Mouse (Mus musculus): ENCODE results near the gene Pole3. TPM values are rescaled to one million over a fixed set of nuclear protein-coding genes. Genes with fewer than 3 reads are reported as not detected.
A peak's percentile ranks its signal among the peaks of the same experiment; 100 is the strongest.

Pole3 gene
- polyA plus RNA-seq, 1 experiment: 33.8 TPM

DNA sequence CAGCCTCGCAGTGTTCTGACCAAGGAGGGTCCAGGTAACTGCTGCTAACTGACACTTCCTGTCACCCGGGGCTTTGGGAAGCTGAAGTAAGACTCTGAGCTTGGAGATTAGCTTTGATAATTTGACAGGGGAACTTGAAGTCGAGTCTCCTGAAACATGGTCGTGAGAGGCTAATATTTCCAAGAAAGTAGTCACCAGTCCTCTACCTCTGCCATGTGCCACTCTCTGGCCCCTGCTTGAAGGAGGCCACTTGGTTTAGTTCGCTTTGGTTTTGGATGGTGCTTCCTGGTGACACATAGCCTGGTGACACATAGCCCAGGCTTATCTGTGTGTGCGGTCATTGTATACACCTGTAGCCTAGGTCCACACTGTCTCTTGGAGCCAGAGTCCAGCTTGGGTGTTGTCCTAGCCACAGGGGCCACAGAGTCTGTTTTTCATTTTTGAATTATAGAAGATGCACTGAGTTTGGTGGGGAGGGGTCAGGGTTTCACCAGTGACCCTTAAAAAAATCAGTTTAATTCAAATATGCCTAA lies 35.0 kb upstream of the Pole3 start, which contains the start of gene Rgs3:
TSS of gene Rgs3 (plus strand) at position 51 of the 533 bp plus-strand sequence.
- Histone ChIP-seq H3K27ac (ENCODE audit: insufficient read depth, low read depth, low read length) (no peak within 1 kb of the TSS), H3K4me3 (ENCODE audit: insufficient read depth, low read length) (no peak within 1 kb of the TSS), H3K4me1 (ENCODE audit: control insufficient read depth, insufficient read depth, low read length) (peaks cover 3% of the 10 kb centered on the region)
- TF ChIP-seq CTCF (IDR thresholded peaks at IDR 0.05; ENCODE audit: low read depth, low read length): no peak
- TF ChIP-seq POLR2A (IDR thresholded peaks at IDR 0.05; ENCODE audit: borderline replicate concordance, low read depth, low read length): no peak

DNA sequence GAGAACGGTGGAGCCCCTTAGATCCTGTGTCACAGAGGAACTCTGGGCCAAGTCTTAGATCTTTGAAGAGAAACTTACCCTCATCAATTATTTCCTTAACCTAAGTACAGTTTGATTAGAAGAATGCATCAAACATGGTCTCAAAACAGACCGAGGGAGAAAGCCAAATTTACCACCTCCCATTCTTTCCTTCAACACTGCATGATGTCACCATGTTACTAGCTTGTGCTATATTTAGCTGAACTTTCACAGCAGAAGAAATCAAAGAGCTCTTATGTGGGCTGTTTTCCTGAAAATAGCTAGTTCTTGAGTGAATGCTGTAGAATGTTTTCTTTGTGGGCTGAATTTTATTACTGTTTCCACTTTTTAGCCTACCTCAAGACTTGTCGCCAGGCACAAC lies 32.6 kb upstream of the Pole3 start:
- no peak overlapping the region for H3K4me3 ChIP-seq (ENCODE audit: insufficient read depth, low read length)
- TF ChIP-seq POLR2A (IDR thresholded peaks at IDR 0.05; ENCODE audit: borderline replicate concordance, low read depth, low read length) (no peak), CTCF (IDR thresholded peaks at IDR 0.05; ENCODE audit: low read depth, low read length) (no peak)
- H3K27ac ChIP-seq (ENCODE audit: insufficient read depth, low read depth, low read length): no peak overlapping the region
- peaks cover 3% of the 10 kb centered on the region for H3K4me1 ChIP-seq (ENCODE audit: control insufficient read depth, insufficient read depth, low read length)

GRCm38 (mm10) chr4:62551966-62552365 lies 27.1 kb upstream of the Pole3 start:
- no peaks in the 10 kb centered on the region; the same call in 1 of the 2 replicates for H3K4me1 ChIP-seq (ENCODE audit: control insufficient read depth, insufficient read depth, low read length)
- H3K27ac ChIP-seq (ENCODE audit: insufficient read depth, low read depth, low read length): no peak overlapping the region
- H3K4me3 ChIP-seq (ENCODE audit: insufficient read depth, low read length): no peak overlapping the region
- TF ChIP-seq POLR2A (IDR thresholded peaks at IDR 0.05; ENCODE audit: borderline replicate concordance, low read depth, low read length): no peak
- no peak for TF ChIP-seq CTCF (IDR thresholded peaks at IDR 0.05; ENCODE audit: low read depth, low read length)

GRCm38 (mm10) chr4:62544801-62545200 lies 19.9 kb upstream of the Pole3 start:
- no peak overlapping the region for H3K4me3 ChIP-seq (ENCODE audit: insufficient read depth, low read length)
- peaks cover 25% of the 10 kb centered on the region for H3K4me1 ChIP-seq (ENCODE audit: control insufficient read depth, insufficient read depth, low read length)
- TF ChIP-seq CTCF (IDR thresholded peaks at IDR 0.05; ENCODE audit: low read depth, low read length): no peak
- no peak for TF ChIP-seq POLR2A (IDR thresholded peaks at IDR 0.05; ENCODE audit: borderline replicate concordance, low read depth, low read length)
- H3K27ac ChIP-seq (ENCODE audit: insufficient read depth, low read depth, low read length): no peak overlapping the region

- Histone ChIP-seq H3K27ac (ENCODE audit: insufficient read depth, low read depth, low read length) (no peak overlapping the region), H3K4me1 (ENCODE audit: control insufficient read depth, insufficient read depth, low read length) (peaks cover 25% of the 10 kb centered on the region), H3K4me3 (ENCODE audit: insufficient read depth, low read length) (no peak overlapping the region)
- TF ChIP-seq POLR2A (IDR thresholded peaks at IDR 0.05; ENCODE audit: borderline replicate concordance, low read depth, low read length): no peak
- TF ChIP-seq CTCF (IDR thresholded peaks at IDR 0.05; ENCODE audit: low read depth, low read length): no peak
Observed at GRCm38 (mm10) chr4:62543782-62544181, 18.9 kb upstream of the Pole3 start.

DNA sequence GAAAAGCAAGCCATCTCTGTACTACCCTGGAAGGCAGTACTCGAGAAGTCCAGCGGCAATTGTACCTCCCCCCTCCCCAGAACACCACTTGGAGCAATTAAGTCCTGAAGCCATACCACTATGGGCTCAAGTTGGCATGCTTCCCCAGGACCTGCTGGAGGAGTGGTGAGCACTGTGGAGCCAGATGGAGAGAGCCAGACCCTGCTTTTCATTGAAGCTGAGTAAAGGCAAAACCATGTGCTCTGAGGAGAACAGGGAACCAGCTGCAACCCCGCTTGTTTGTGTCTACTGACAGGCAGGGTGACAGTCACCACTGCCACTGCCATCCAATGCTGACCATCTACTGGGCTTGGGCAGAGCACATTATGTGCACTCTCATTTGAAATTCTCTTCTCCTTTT lies 16.9 kb upstream of the Pole3 start:
- Histone ChIP-seq H3K27ac (ENCODE audit: insufficient read depth, low read depth, low read length) (no peak overlapping the region), H3K4me3 (ENCODE audit: insufficient read depth, low read length) (no peak overlapping the region), H3K4me1 (ENCODE audit: control insufficient read depth, insufficient read depth, low read length) (peaks cover 25% of the 10 kb centered on the region)
- TF ChIP-seq POLR2A (IDR thresholded peaks at IDR 0.05; ENCODE audit: borderline replicate concordance, low read depth, low read length) (no peak), CTCF (IDR thresholded peaks at IDR 0.05; ENCODE audit: low read depth, low read length) (no peak)

- H3K27ac ChIP-seq (ENCODE audit: insufficient read depth, low read depth, low read length): no peak overlapping the region
- no peaks in the 10 kb centered on the region for H3K4me1 ChIP-seq (ENCODE audit: control insufficient read depth, insufficient read depth, low read length)
- no peak for TF ChIP-seq POLR2A (IDR thresholded peaks at IDR 0.05; ENCODE audit: borderline replicate concordance, low read depth, low read length)
- no peak for TF ChIP-seq CTCF (IDR thresholded peaks at IDR 0.05; ENCODE audit: low read depth, low read length)
- H3K4me3 ChIP-seq (ENCODE audit: insufficient read depth, low read length): no peak overlapping the region
Observed at GRCm38 (mm10) chr4:62533729-62534128, 8.9 kb upstream of the Pole3 start.

DNA sequence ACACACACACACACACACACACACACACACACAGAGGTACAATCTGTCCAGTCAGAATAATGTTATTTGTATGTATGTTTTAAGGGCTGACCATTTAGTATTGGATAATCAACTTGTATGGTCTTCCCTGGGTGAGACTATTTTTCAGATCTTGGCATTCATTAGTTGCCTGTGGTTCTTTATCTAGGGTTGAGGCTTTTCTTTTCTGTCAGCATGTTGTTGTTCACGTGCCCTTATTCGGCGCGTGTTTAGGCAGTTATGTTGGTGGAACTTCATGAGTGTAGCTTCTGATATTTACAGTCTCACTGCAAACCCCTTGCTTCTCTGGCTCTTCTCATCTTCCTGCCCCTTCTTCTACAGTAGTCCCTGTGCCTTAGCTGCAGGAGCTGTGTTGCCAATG lies 2.8 kb upstream of the Pole3 start:
- Histone ChIP-seq H3K4me3 (ENCODE audit: insufficient read depth, low read length) (no peak overlapping the region), H3K27ac (ENCODE audit: insufficient read depth, low read depth, low read length) (no peak overlapping the region), H3K4me1 (ENCODE audit: control insufficient read depth, insufficient read depth, low read length) (0 out of 2 replicates have a peak, but pooled peaks cover 5% of the 10 kb centered on the region)
- TF ChIP-seq POLR2A (IDR thresholded peaks at IDR 0.05; ENCODE audit: borderline replicate concordance, low read depth, low read length) (no peak), CTCF (IDR thresholded peaks at IDR 0.05; ENCODE audit: low read depth, low read length) (no peak)

- no peak overlapping the region for H3K4me3 ChIP-seq (ENCODE audit: insufficient read depth, low read length)
- 0 out of 2 replicates have a peak, but pooled peaks cover 5% of the 10 kb centered on the region for H3K4me1 ChIP-seq (ENCODE audit: control insufficient read depth, insufficient read depth, low read length)
- no peak for TF ChIP-seq CTCF (IDR thresholded peaks at IDR 0.05; ENCODE audit: low read depth, low read length)
- H3K27ac ChIP-seq (ENCODE audit: insufficient read depth, low read depth, low read length): no peak overlapping the region
Observed at GRCm38 (mm10) chr4:62526256-62526655, 1.4 kb upstream of the Pole3 start.

- no peak overlapping the region for H3K27ac ChIP-seq (ENCODE audit: insufficient read depth, low read depth, low read length)
- 0 out of 2 replicates have a peak, but pooled peaks cover 5% of the 10 kb centered on the region for H3K4me1 ChIP-seq (ENCODE audit: control insufficient read depth, insufficient read depth, low read length)
- H3K4me3 ChIP-seq (ENCODE audit: insufficient read depth, low read length): peak overlapping the region; percentile 37; the same call in 1 of the 2 replicates
- TF ChIP-seq CTCF (IDR thresholded peaks at IDR 0.05; ENCODE audit: low read depth, low read length) (no peak), POLR2A (IDR thresholded peaks at IDR 0.05; ENCODE audit: borderline replicate concordance, low read depth, low read length) (no peak)
Observed at GRCm38 (mm10) chr4:62525489-62525811, 582 bp upstream of the Pole3 start.

Data from bone marrow macrophage, adult 2 months (primary cell).